Mouse (Mus musculus) C2C12 (cell line): Measurements from ENCODE around the gene Scpep1.

Experiments used
- CEBPB ChIP-seq: IDR thresholded peaks from one replicate; pipeline ENCODE4 v1.6.1; 2011; ENCODE audit warnings: low read depth, mild to moderate bottlenecking, control low read depth, moderate library complexity
- CTCF ChIP-seq: IDR thresholded peaks from one replicate; pipeline ENCODE4 v1.5.1; 2011; ENCODE audit not compliant: control insufficient read depth, insufficient read depth, insufficient read length
- FOSL1 ChIP-seq: IDR thresholded peaks from one replicate; pipeline ENCODE4 v1.8.0; 2011; ENCODE audit warnings: mild to moderate bottlenecking, low read length; ENCODE audit not compliant: poor library complexity, insufficient read depth, severe bottlenecking
- MAX ChIP-seq: IDR thresholded peaks from one replicate; pipeline ENCODE4 v1.6.1; 2011; ENCODE audit warnings: mild to moderate bottlenecking, control low read depth
- MYOD1 ChIP-seq: IDR thresholded peaks from one replicate; pipeline ENCODE4 v1.6.1; 2011; ENCODE audit warnings: low read depth; ENCODE audit not compliant: control insufficient read depth, insufficient read length
- MYOG ChIP-seq: IDR thresholded peaks from one replicate; pipeline ENCODE4 v1.6.1; 2011; ENCODE audit not compliant: control insufficient read depth, insufficient read length; ENCODE audit errors: extremely low read depth
- USF1 ChIP-seq: IDR thresholded peaks from one replicate; pipeline ENCODE4 v1.6.1; 2011; ENCODE audit warnings: low read depth, mild to moderate bottlenecking, control low read depth, moderate library complexity

GRCm38 (mm10) chr11:88993625-88994024, 38.4 kb upstream of the Scpep1 start:
- peak; percentile 34 for TF ChIP-seq CTCF
- no peak for TF ChIP-seq MYOD1
- TF ChIP-seq USF1: no peak
- no peak for TF ChIP-seq CEBPB
- TF ChIP-seq MAX: no peak
- no peak for TF ChIP-seq MYOG
- no peak for TF ChIP-seq FOSL1
